Mouse (Mus musculus): ENCODE measurements around the gene Erich6b. TPM values are rescaled to one million over a fixed set of nuclear protein-coding genes. Genes with fewer than 3 reads are reported as not detected.

Gene Erich6b
- not detected in 2 replicates for polyA plus RNA-seq (2012; rRNA removed)

DNA sequence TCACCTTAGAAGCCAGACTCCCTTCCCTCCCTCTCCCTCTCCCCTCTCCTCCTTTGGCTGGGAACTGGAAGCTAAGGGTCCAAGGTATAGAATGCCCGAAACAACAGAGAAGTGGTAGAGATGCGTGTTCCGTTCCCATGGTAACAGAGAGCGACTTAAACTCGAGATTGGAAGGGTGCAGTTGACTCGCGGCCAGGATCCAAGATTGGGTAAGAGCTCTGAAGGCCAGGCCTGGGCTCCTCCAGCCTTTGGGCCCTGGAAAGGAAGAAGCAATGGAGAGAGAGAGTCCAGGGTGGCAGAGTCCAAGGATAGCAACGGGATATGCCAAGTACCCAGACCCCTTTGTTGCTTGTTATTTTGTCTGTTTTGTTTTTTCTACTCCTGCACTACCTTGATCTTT lies at the start of gene Erich6b:
Gene Erich6b, plus strand, starts transcription at position 180 of the 400 bp plus-strand sequence.
- no peak for DNase-seq (ENCODE audit: low read depth)

DNA sequence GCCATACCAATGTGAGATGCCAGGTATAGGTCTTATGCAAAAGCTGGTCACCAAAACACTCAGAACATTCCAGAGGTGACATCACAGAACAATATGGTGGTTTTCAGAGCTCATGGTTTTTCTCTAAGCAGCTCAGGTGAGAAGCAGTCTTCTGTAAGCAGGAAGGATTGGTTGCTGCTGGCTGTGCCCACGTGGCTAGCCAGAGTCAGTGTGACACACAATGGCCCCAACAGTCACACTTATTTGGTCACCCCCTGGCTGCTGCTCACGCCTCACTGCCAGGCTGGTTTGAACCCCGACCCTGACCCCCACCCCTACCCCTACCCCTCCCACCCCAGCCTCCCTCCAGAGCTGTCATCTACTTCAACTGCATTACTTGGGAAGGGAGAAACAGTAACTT lies 49.1 kb upstream of the Erich6b start, which contains the start of gene Spert:
Gene Spert, minus strand, starts transcription at position 139 of the 400 bp plus-strand sequence.
- DNase-seq (ENCODE audit: low read depth), result no peak

- DNase-seq (ENCODE audit: low read depth), result no peak
These were observed 32.9 kb upstream of the Erich6b start for GRCm38 (mm10) chr14:75609176-75609575.

DNA sequence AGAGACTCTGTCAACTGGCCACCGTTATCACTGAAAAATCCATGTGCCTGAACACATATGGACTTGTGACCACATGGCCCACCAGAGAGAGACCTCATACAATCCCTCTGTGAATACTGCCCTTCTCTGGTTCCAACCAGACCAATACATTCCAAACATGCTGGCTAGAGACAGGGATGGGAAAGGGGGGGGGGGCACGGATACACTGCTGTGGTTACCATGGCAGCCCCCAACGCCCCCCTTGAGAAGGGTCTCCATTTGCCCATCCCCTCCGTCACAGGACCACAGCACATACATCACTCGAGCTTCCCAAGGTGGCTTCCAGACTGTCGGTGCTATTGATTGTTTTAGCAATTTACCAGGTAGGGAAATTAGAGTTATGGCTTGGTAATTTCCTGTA lies 25.7 kb upstream of the Erich6b start:
- DNase-seq (ENCODE audit: low read depth), result no peak

GRCm38 (mm10) chr14:75622984-75623383 lies 19.1 kb upstream of the Erich6b start:
- DNase-seq (ENCODE audit: low read depth), result no peak

DNA sequence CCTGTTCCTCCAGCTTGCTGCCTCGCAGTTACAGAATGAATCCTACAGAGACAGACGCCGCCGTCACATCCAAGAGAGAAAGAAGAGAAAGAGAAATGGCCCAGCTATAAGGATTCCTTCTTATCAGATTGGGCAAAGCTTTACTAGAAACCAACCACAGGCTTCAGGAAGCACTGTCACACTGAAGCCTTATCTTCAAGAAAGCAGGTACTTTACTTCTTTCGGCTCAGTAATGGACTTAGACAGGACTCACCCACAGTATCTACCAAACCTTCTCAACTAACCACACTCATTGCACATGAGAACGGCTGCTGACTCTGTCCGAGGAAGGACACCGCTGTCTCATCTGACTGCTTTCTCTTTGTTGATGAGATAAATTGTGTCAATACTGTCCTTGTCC lies 13.2 kb upstream of the Erich6b start:
- DNase-seq (ENCODE audit: low read depth), result no peak

- peak; percentile 1 for DNase-seq (ENCODE audit: low read depth)
These were observed 6.7 kb upstream of the Erich6b start for GRCm38 (mm10) chr14:75635350-75635749.

GRCm38 (mm10) chr14:75636107-75636506 lies 6.0 kb upstream of the Erich6b start:
- no peak for DNase-seq (ENCODE audit: low read depth)

- no peak for DNase-seq (ENCODE audit: low read depth)
These were observed 4.4 kb upstream of the Erich6b start for GRCm38 (mm10) chr14:75637641-75638040.

DNA sequence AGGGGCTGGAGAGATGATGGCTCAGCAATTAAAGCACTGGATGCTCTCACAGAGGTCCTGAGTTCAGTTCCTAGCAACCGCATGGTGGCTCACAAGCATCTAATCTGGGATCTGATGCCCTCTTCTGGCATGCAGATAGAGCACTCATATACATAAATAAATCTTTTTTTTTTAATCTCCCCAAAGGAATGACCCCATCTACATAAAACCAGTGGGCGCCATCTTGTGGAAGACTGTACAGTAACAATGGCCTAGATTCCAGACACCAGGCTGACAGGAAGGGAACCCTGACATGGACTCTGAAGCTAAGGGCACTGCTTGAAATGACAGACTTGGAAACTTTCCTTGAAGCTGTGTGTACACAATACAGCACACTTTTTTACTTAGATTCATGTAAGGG lies 1.2 kb upstream of the Erich6b start:
- no peak for DNase-seq (ENCODE audit: low read depth)

DNA sequence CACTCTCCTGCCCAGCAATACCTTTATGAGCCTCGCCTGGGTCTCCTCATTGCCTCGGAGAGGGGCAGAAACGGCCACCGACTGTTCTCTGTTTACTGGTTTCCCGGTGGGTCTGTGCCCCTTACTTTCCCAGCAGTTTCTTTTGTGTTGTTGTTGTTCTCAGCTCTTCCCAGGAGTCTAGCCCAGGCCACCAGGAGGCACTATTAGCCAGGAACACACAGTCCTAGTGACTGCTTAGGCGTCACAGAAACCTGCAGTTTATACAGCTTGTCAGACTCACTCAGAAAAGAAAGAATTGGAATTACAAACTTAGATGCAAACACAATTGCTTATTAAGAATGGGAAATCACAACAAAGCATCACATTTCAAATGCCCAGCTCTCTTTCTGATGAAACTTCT lies 690 bp upstream of the Erich6b start:
- no peak for DNase-seq (ENCODE audit: low read depth)

DNA sequence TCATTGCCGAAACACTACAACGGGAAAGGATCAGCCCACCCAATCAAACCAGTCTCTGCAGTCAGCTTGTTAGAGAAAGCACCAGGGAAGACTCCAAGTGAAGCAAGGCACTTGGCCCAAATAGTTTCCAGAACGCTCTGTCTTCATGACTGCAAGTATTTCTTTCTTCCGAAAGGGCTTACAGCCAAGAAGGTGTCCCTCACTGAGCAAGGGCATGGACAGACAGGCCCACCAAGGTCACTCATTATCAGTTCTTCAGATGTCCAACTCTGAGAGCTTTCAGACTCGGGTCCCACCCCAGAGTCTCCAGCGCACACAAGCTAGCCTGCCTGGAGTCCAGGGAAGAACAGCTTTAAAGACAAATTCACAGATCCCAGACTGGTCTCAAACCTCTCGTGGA lies 3.4 kb downstream of the Erich6b start:
- no peak for DNase-seq (ENCODE audit: low read depth)

GRCm38 (mm10) chr14:75646060-75646459 lies 4.0 kb downstream of the Erich6b start:
- DNase-seq (ENCODE audit: low read depth), result no peak

DNA sequence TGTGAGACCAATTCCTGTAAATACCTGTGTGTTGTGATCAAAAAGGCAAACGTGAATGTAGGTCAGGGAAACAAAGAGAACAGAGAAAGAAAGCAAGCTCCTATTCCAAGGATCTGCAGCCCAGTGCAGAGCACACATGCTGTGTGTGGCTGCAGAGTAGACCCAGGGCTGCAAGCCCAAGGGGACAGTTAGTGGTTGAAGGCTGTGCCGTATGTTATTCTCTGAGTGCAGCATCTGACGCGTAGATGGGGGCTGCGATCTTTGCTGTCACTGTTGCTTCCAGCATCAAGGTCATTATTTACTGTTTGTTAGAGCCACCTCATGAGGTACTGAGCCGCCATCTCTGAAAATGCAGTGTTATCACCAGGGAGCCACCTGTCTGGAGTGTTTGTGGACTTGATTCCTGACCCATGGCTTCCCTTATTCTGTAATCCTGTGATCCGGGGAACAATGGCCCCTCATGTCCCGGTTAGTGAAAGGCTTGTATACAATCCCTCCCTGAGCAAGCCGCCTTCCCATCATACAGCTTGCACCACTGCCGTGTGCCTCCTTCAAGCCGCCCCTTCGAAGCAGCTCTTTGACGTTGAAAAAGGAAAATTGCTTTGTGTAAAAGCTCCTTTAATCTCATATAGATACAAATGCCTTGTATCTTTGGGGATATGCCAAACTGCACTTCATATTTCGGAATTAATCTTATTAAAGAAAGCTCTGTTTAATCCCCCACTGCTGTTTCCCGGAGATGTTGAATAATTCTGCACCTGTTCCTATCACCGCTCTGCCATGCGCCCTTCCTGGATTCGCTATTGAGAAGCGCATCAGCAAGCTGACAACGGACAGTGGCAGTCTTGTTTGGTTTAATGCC lies 5.1 kb downstream of the Erich6b start:
- no peak for DNase-seq (ENCODE audit: low read depth)

GRCm38 (mm10) chr14:75660936-75661335 lies 18.9 kb downstream of the Erich6b start:
- DNase-seq (ENCODE audit: low read depth), result no peak

GRCm38 (mm10) chr14:75661548-75661947 lies 19.5 kb downstream of the Erich6b start:
- DNase-seq (ENCODE audit: low read depth), result no peak

GRCm38 (mm10) chr14:75665430-75666180 lies 23.5 kb downstream of the Erich6b start:
- no peak for DNase-seq (ENCODE audit: low read depth)

- no peak for DNase-seq (ENCODE audit: low read depth)
These were observed 27.1 kb downstream of the Erich6b start for GRCm38 (mm10) chr14:75669085-75669645.

DNA sequence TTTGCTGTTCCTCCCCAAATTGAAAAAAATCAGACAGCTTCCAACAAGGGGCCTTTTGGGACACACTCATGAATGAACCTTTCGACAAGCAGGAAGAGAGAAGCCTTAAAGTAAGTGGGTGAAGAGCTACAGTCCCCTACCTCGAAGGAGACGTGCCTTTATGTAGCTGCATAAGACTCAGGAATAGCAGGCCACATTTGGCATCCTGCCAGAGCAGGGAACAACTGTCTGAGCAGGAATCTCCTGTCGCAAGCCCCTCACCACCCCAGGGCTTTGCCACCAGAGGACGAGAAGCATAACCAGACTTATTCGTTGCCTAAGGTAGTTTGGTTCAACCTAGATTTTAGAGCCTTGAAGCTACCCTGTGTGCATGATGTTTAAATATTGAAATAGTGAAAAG lies 34.3 kb downstream of the Erich6b start:
- DNase-seq (ENCODE audit: low read depth), result no peak

GRCm38 (mm10) chr14:75690428-75690827 lies 48.4 kb downstream of the Erich6b start:
- DNase-seq (ENCODE audit: low read depth), result no peak

DNA sequence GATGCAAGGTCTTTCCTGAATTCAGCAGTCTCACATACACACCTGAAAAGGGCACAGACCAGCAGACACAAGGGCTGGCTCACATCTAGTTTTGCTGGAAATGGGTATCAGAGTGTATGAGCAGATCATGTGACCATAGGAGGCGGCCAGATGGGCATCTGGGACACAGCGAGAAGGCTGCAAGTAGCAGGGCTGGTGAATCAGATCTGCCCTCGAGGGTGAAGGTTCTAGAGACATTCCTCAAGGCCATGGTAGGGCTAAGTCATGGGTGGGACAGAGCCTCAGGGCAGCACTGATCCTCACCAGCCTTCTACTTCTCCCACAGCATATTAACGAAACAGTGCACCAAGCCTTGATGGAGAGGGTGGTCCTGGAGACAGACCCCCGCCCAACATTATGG lies 54.0 kb downstream of the Erich6b start:
- no peak for DNase-seq (ENCODE audit: low read depth)

DNA sequence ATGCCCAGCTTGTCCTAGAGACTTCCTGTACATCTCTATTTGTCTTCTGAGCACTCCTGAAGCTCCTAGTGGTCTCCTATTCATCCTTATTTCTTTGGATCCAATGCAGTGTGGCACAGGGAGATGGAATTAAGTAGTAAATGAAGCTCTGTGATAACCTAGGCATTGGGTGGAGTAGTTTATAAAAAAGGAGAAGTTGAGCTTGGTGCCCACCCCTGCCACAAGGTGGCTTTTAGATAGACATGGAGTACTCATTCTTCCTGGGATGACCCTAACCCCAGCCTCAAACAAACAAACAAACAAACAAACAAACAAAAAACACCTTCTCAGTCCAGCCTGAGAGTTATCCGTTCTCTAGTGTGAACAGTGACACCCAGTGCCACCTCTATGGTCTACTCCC lies 55.9 kb downstream of the Erich6b start:
- no peak for DNase-seq (ENCODE audit: low read depth)

DNA sequence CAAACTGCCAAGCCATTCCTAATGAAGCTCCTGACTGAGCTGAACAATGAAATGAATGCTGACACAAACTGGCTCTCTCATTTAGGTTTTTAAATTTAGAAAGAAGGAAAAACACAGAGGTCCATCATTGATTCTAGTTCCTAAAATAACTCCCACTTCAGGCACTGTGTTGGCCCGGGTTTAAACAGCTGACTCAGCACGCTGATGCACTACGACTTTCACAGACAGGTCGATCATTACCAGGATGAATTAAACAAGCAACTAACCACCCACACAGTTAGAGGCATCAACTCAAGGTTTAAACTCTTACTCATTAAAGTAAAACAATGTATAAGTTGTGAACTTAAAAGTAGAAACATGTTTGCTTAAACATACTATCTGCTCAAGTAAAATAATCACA lies 64.6 kb downstream of the Erich6b start:
- no peak for DNase-seq (ENCODE audit: low read depth)

Data from gonadal fat pad, adult 2 months (tissue).